Mouse (Mus musculus) liver, embryonic 14.5 days (tissue): ENCODE results near the gene Sycp2l. TPM values are rescaled to one million over a fixed set of nuclear protein-coding genes. Genes with fewer than 3 reads are reported as not detected.

Source experiments
- ATAC-seq: fragments of 200-750 bp; cut with Nextera tagmentation; 2 replicates; pipeline ENCODE4 v1.8.0; 2017; ENCODE audit warnings: moderate number of reproducible peaks, mild to moderate bottlenecking, moderate library complexity; ENCODE audit not compliant: insufficient read depth
- DNase-seq, 3 experiments: peaks; one replicate each; pipeline ENCODE4 v3.0.0-alpha.2; 2012 to 2013; ENCODE audit warnings: low read depth in 3 of 3, low spot score in 3 of 3
- H3K27ac ChIP-seq: fragments of 300-500 bp; sonication (generic); 2 replicates; pipeline ENCODE4 v1.5.1; 2014; ENCODE audit warnings: moderate library complexity, mild to moderate bottlenecking, control low read depth, inconsistent platforms
- H3K27me3 ChIP-seq: fragments of 300-500 bp; sonication (generic); 2 replicates; pipeline ENCODE4 v1.6.1; 2014; ENCODE audit warnings: mild to moderate bottlenecking, low read length, moderate library complexity; ENCODE audit not compliant: control insufficient read depth, insufficient read depth
- H3K36me3 ChIP-seq: fragments of 300-500 bp; sonication (generic); replicated peaks from 2 replicates; pipeline ENCODE4 v1.6.1; 2014; ENCODE audit warnings: low read depth; ENCODE audit not compliant: control insufficient read depth, insufficient read depth
- H3K4me1 ChIP-seq, 2 experiments: fragments of 200-500 bp in 1 of 2; fragments of 300-500 bp in 1 of 2; sonication (generic) in 1 of 2; replicated peaks; 2 replicates each; pipeline ENCODE4 v1.6.1; 2012 to 2014; ENCODE audit warnings: antibody characterized with exemption in 1 of 2, inconsistent platforms in 1 of 2, low read length in 1 of 2; ENCODE audit not compliant: control insufficient read depth in 2 of 2, insufficient read depth in 2 of 2
- H3K4me2 ChIP-seq: fragments of 300-500 bp; sonication (generic); 2 replicates; pipeline ENCODE4 v1.6.1; 2014; ENCODE audit warnings: low read depth, mild to moderate bottlenecking, control low read depth, moderate library complexity
- H3K4me3 ChIP-seq, 2 experiments: fragments of 200-500 bp in 1 of 2; fragments of 300-500 bp in 1 of 2; sonication (generic) in 1 of 2; 2 replicates each; pipeline ENCODE4 v1.5.1; 2012 to 2014; ENCODE audit warnings: low read depth in 2 of 2, low read length in 2 of 2, mild to moderate bottlenecking in 2 of 2, control low read depth in 1 of 2, inconsistent platforms in 1 of 2, moderate library complexity in 1 of 2; ENCODE audit not compliant: insufficient read depth in 1 of 2
- H3K9ac ChIP-seq: fragments of 300-500 bp; sonication (generic); replicated peaks from 2 replicates; pipeline ENCODE4 v1.6.1; 2014; ENCODE audit warnings: mild to moderate bottlenecking, control low read depth, moderate library complexity
- H3K9me3 ChIP-seq: fragments of 300-500 bp; sonication (generic); 2 replicates; pipeline ENCODE4 v1.6.1; 2016; ENCODE audit warnings: low read length, mixed read lengths; ENCODE audit not compliant: control insufficient read depth
- CTCF ChIP-seq: IDR thresholded peaks from 2 replicates; pipeline ENCODE4 v1.5.1; 2016; ENCODE audit warnings: antibody characterized with exemption, low read depth, control low read depth
- EP300 ChIP-seq: IDR thresholded peaks from 2 replicates; pipeline ENCODE4 v1.6.1; 2016; ENCODE audit warnings: antibody characterized with exemption, low read depth
- WGBS: fragments of 180-500 bp; shearing (Covaris S2); extraction: QIAGEN DNeasy Blood & Tissue Kit; methylation state at CpG from one replicate; pipeline ENCODE4 v1.1.7; 2014; ENCODE audit not compliant: insufficient replicate concordance; 5-methylcytosine and 5-hydroxymethylcytosine counted together
- polyA plus RNA-seq, 2 experiments: library from polyadenylated mRNA; depleted of rRNA in 1 of 2; stranded (reverse) in 1 of 2; unstranded in 1 of 2; fragments of >200 nt; fragmentation: Nextera tagmentation in 1 of 2; extraction: Ambion mirVana in 1 of 2; gene quantifications; 2 replicates each; pipeline versions ENCODE4 v1.2.1 to v1.2.3; 2012 to 2014

Gene Sycp2l
- polyA plus RNA-seq, 2 experiments: not detected

GRCm38 (mm10) chr13:41085140-41085539 is 29.0 kb upstream of the Sycp2l start:
- WGBS: 8% methylated on average over 2 of the region's 2 CpGs
- no peak for ATAC-seq

GRCm38 (mm10) chr13:41088746-41089145 is 25.4 kb upstream of the Sycp2l start:
- no peaks in the 10 kb centered on the region for H3K36me3 ChIP-seq
- H3K9ac ChIP-seq: no peak overlapping the region
- peaks cover 6% of the 10 kb centered on the region for H3K27me3 ChIP-seq
- DNase-seq: no peak
- ATAC-seq: no peak
- H3K4me1 ChIP-seq: no peaks in the 10 kb centered on the region
- H3K9me3 ChIP-seq: no peaks in the 10 kb centered on the region
- H3K27ac ChIP-seq: no peak overlapping the region
- TF ChIP-seq EP300: no peak
- no peak for TF ChIP-seq CTCF
- H3K4me2 ChIP-seq: no peak overlapping the region
- H3K4me3 ChIP-seq: no peak overlapping the region

More at GRCm38 (mm10) chr13:41085140-41085539, 29.0 kb upstream of the Sycp2l start:
- Histone ChIP-seq H3K9me3 (no peaks in the 10 kb centered on the region), H3K36me3 (no peaks in the 10 kb centered on the region), H3K27ac (no peak overlapping the region), H3K4me2 (no peak overlapping the region), H3K9ac (no peak overlapping the region), H3K4me3 (no peak overlapping the region), H3K4me1 (no peaks in the 10 kb centered on the region), H3K27me3 (peaks cover 4% of the 10 kb centered on the region)
- no peak for DNase-seq
- TF ChIP-seq CTCF (peak; percentile 60; the same call in 1 of the 2 replicates), EP300 (no peak)

- Histone ChIP-seq H3K4me2 (no peak overlapping the region), H3K4me3 (no peak overlapping the region), H3K9me3 (no peaks in the 10 kb centered on the region), H3K36me3 (no peaks in the 10 kb centered on the region), H3K27ac (no peak overlapping the region), H3K4me1 (no peaks in the 10 kb centered on the region), H3K9ac (no peak overlapping the region), H3K27me3 (peaks cover 6% of the 10 kb centered on the region)
- WGBS: 38% methylated on average over 10 of the region's 10 CpGs
- ATAC-seq (no peak), DNase-seq (no peak)
- TF ChIP-seq CTCF: no peak
- TF ChIP-seq EP300: no peak
Observed at GRCm38 (mm10) chr13:41091271-41091670, 22.8 kb upstream of the Sycp2l start.

DNA sequence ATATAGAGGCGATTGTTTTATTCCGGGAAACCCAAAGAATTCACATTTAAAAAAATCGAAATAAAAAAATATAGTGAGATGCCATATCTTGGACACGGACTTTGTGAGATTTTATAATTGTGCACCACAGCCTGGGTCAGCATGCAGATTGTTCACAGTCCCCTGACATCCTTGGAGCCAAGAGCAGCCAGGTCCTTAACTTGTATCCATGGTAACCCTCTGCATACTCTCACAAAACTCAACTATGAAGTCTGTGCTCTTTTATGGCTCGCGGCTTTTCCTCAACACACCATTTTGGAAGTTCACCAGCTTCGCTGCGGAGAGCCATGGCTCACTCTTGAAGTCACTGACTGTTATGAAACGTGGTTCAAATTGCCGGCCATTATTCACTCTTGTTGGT is 19.9 kb upstream of the Sycp2l start:
- WGBS: 69% methylated on average over 10 of the region's 10 CpGs
- no peak overlapping the region for H3K27ac ChIP-seq
- H3K4me2 ChIP-seq: no peak overlapping the region
- H3K36me3 ChIP-seq: no peaks in the 10 kb centered on the region
- peaks cover 6% of the 10 kb centered on the region for H3K27me3 ChIP-seq
- H3K4me1 ChIP-seq: peaks cover 6 to 13% of the 10 kb centered on the region in 2 experiments; a peak in 3 of 4 replicates
- TF ChIP-seq EP300 (no peak), CTCF (no peak)
- ATAC-seq (no peak), DNase-seq (no peak)
- no peak overlapping the region for H3K9ac ChIP-seq
- H3K9me3 ChIP-seq: no peaks in the 10 kb centered on the region
- H3K4me3 ChIP-seq: no peak overlapping the region

- H3K9me3 ChIP-seq: no peaks in the 10 kb centered on the region
- no peak overlapping the region for H3K4me3 ChIP-seq
- 18% methylated on average over 16 of the region's 16 CpGs for WGBS
- no peaks in the 10 kb centered on the region for H3K27me3 ChIP-seq
- H3K9ac ChIP-seq: no peak overlapping the region
- no peak for ATAC-seq
- TF ChIP-seq EP300 (no peak), CTCF (no peak)
- H3K4me1 ChIP-seq: peaks cover 6 to 13% of the 10 kb centered on the region in 2 experiments; a peak in 3 of 4 replicates
- H3K36me3 ChIP-seq: no peaks in the 10 kb centered on the region
- peak overlapping the region; percentile 26 for H3K4me2 ChIP-seq
- DNase-seq: no peak
- H3K27ac ChIP-seq: no peak overlapping the region
Observed at GRCm38 (mm10) chr13:41097324-41098058, 16.6 kb upstream of the Sycp2l start.
